Mouse (Mus musculus) embryonic facial prominence, embryonic 14.5 days (tissue): ENCODE measurements around the gene Lhx8. TPM values are rescaled to one million over a fixed set of nuclear protein-coding genes. Genes with fewer than 3 reads are reported as not detected.

ENCODE experiments used
- ATAC-seq: fragments of 200-750 bp; cut with Nextera tagmentation; 2 replicates; pipeline ENCODE4 v1.8.0; 2017; ENCODE audit warnings: low read depth, moderate number of reproducible peaks, moderate TSS enrichment
- DNase-seq: peaks from one replicate; pipeline ENCODE4 v3.0.0-alpha.2; 2015; ENCODE audit warnings: low spot score
- H3K27ac ChIP-seq: fragments of 300-500 bp; sonication (generic); replicated peaks from 2 replicates; pipeline ENCODE4 v1.5.1; 2014; ENCODE audit warnings: low read depth, mild to moderate bottlenecking, low read length, moderate library complexity
- H3K27me3 ChIP-seq: fragments of 300-500 bp; sonication (generic); replicated peaks from 2 replicates; pipeline ENCODE4 v1.6.1; 2014; ENCODE audit warnings: low read length; ENCODE audit not compliant: control insufficient read depth, insufficient read depth
- H3K36me3 ChIP-seq: fragments of 300-500 bp; sonication (generic); 2 replicates; pipeline ENCODE4 v1.6.1; 2014; ENCODE audit warnings: low read length, mixed read lengths; ENCODE audit not compliant: control insufficient read depth, insufficient read depth
- H3K4me1 ChIP-seq: fragments of 300-500 bp; sonication (generic); 2 replicates; pipeline ENCODE4 v1.6.1; 2014; ENCODE audit warnings: antibody characterized with exemption, low read length; ENCODE audit not compliant: control insufficient read depth, insufficient read depth
- H3K4me2 ChIP-seq: fragments of 300-500 bp; sonication (generic); 2 replicates; pipeline ENCODE4 v1.6.1; 2014; ENCODE audit warnings: low read depth, mild to moderate bottlenecking, low read length, moderate library complexity, mixed read lengths
- H3K4me3 ChIP-seq: fragments of 300-500 bp; sonication (generic); 2 replicates; pipeline ENCODE4 v1.5.1; 2014; ENCODE audit warnings: low read depth, mild to moderate bottlenecking, low read length
- H3K9ac ChIP-seq: fragments of 300-500 bp; sonication (generic); 2 replicates; pipeline ENCODE4 v1.6.1; 2014; ENCODE audit warnings: low read depth, mild to moderate bottlenecking, low read length, moderate library complexity, mixed read lengths
- H3K9me3 ChIP-seq: fragments of 300-500 bp; sonication (generic); 2 replicates; pipeline ENCODE4 v1.6.1; 2016; ENCODE audit warnings: low read length; ENCODE audit not compliant: control insufficient read depth
- WGBS: fragments of 180-500 bp; shearing (Covaris S2); extraction: QIAGEN DNeasy Blood & Tissue Kit; methylation state at CpG from one replicate; pipeline ENCODE4 v1.1.7; 2014; 5-methylcytosine and 5-hydroxymethylcytosine counted together
- polyA plus RNA-seq: library from polyadenylated mRNA; unstranded; fragments of >200 nt; fragmentation: Nextera tagmentation; extraction: Ambion mirVana; gene quantifications from 2 replicates; pipeline ENCODE4 v1.2.1, GENCODE M21; 2014

The Lhx8 gene
- polyA plus RNA-seq, 1 experiment from 2014 or later, result 12.0 TPM

GRCm38 (mm10) chr3:154339649-154340260, 9.3 kb upstream of the Lhx8 start:
- Histone ChIP-seq H3K4me3 (no peak overlapping the region; the same call in 1 of the 2 replicates), H3K4me1 (peaks cover 5% of the 10 kb centered on the region; the same call in 1 of the 2 replicates), H3K27ac (no peak overlapping the region), H3K9ac (no peak overlapping the region), H3K36me3 (no peaks in the 10 kb centered on the region), H3K9me3 (no peaks in the 10 kb centered on the region), H3K27me3 (peaks cover 25% of the 10 kb centered on the region), H3K4me2 (peak overlapping the region; percentile 43)
- WGBS, result 54% methylated on average over 17 of the region's 17 CpGs
- no peak for DNase-seq
- no peak for ATAC-seq

- Histone ChIP-seq H3K9me3 (no peaks in the 10 kb centered on the region), H3K4me3 (peak overlapping the region; percentile 59), H3K4me1 (peaks cover 3% of the 10 kb centered on the region; the same call in 1 of the 2 replicates), H3K36me3 (no peaks in the 10 kb centered on the region), H3K4me2 (peak overlapping the region; percentile 70), H3K27me3 (peaks cover 69% of the 10 kb centered on the region), H3K27ac (peak overlapping the region; percentile 91; the same call in 1 of the 2 replicates), H3K9ac (peak overlapping the region; percentile 85)
- no peak for ATAC-seq
- no peak for DNase-seq
- WGBS, result 4% methylated on average over 10 of the region's 10 CpGs
Measured at GRCm38 (mm10) chr3:154334806-154335205, 4.3 kb upstream of the Lhx8 start.

DNA sequence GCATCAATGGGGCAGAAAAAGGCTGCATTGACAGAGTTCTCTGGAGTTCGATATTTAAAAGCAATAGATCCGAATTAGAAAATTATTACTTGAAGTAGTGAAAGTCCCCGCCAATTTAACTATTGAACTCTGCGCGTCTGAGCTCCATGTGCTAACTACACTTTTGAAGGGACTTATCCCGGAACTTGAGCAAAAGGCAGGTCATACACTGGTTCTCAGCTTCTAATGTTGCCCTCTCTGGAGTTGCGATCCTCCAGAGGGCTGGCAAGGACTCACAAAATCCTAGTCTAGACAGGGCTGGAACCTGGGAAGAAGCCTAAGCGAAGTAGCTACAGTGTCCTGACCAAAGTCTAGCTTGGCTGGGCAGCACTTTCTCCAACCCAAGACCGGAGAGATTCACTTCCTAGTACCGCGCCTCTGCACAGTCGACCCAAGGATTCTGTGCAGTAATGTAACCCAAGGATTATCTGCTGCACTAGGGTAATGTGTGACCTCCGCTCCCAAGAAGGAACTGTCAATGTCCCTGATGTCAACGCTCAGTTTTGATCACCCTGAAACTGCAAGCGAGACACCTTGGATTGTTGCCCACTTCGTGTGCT, 3.0 kb upstream of the Lhx8 start:
- Histone ChIP-seq H3K9ac (peak overlapping the region; percentile 85), H3K4me2 (peak overlapping the region; percentile 70)
- no peak for DNase-seq

DNA sequence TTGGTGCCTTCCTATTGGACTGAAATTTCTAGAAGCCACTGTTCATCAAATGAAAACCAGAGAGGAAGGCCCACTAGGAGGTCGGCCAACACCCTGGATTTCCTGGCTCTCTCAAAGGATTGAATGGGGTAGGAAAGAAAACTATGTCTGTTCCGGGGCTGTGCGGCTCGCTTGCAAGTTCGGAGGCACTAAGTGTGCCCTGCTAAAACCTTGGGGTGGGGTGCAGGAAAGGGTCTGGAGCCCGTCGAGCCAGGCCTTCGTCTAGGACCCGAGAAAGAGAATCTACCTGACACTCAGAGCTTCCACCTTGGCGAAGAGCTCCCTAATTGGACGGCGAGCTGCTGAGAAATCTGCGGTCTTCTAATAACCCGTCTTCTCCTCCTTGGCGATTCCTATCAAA, 2.5 kb upstream of the Lhx8 start:
- peaks cover 82% of the 10 kb centered on the region for H3K27me3 ChIP-seq
- peak overlapping the region; percentile 70 for H3K4me2 ChIP-seq
- peak overlapping the region; percentile 85 for H3K9ac ChIP-seq
- 6% methylated on average over 15 of the region's 15 CpGs for WGBS
- no peaks in the 10 kb centered on the region for H3K9me3 ChIP-seq
- ATAC-seq, result no peak
- no peaks in the 10 kb centered on the region for H3K36me3 ChIP-seq
- H3K4me1 ChIP-seq, result no peaks in the 10 kb centered on the region
- H3K4me3 ChIP-seq, result peak overlapping the region; percentile 59
- DNase-seq, result no peak
- H3K27ac ChIP-seq, result peak overlapping the region; percentile 91

More for the DNA sequence above, 3.0 kb upstream of the Lhx8 start:
- H3K27ac ChIP-seq, result peak overlapping the region; percentile 91
- WGBS, result 5% methylated on average over 16 of the region's 16 CpGs
- no peaks in the 10 kb centered on the region for H3K36me3 ChIP-seq
- no peaks in the 10 kb centered on the region for H3K4me1 ChIP-seq
- no peaks in the 10 kb centered on the region for H3K9me3 ChIP-seq
- H3K4me3 ChIP-seq, result peak overlapping the region; percentile 59
- H3K27me3 ChIP-seq, result peaks cover 78% of the 10 kb centered on the region
- ATAC-seq, result no peak

- no peaks in the 10 kb centered on the region for H3K36me3 ChIP-seq
- no peaks in the 10 kb centered on the region for H3K4me1 ChIP-seq
- peaks cover 85% of the 10 kb centered on the region for H3K27me3 ChIP-seq
- no peak for ATAC-seq
- peak overlapping the region; percentile 91 for H3K27ac ChIP-seq
- H3K4me3 ChIP-seq, result peak overlapping the region; percentile 59
- H3K9me3 ChIP-seq, result no peaks in the 10 kb centered on the region
- H3K9ac ChIP-seq, result peak overlapping the region; percentile 85
- DNase-seq, result no peak
- H3K4me2 ChIP-seq, result peak overlapping the region; percentile 70
- 3% methylated on average over 20 of the region's 20 CpGs for WGBS
Measured at GRCm38 (mm10) chr3:154332213-154332530, 1.7 kb upstream of the Lhx8 start.

DNA sequence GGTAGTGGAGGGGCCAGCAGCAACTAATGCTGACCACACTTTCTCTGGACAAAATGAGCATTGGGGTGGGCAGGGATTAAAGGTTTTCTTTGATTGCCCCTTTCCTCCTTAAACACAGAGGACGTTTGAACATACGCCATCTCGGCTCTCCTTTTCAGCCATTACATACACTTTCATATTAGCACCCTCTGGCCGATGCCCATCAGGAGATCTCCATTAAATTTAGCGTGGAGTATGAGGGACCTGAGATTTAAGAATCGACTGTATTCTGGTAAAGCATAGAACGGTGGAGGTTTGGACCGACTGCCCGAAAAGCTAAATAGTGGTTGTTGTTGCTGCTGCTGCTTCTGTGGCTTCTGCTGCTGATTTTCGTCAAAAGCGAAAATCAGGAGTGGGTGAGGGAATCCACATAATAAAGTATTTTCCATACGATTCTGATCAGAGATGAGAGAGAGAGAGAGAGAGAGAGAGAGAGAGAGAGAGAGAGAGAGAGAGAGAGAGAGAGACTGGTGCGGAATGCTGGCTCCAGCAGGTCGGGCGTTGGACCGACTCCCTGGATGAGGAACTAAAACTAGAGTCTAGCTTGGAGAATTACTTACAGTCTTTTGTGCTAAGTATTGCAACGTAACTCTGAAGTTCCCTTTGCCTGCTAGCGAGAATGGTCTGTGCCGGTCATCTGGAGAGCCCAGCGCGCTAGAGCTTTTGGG, 1.2 kb upstream of the Lhx8 start:
- Histone ChIP-seq H3K36me3 (no peaks in the 10 kb centered on the region), H3K27ac (peak overlapping the region; percentile 91), H3K4me2 (peak overlapping the region; percentile 70), H3K4me1 (no peaks in the 10 kb centered on the region), H3K4me3 (peak overlapping the region; percentile 59), H3K9ac (peak overlapping the region; percentile 85), H3K27me3 (peaks cover 86% of the 10 kb centered on the region), H3K9me3 (no peaks in the 10 kb centered on the region)
- ATAC-seq (0 out of 2 replicates have a peak, but pooled peaks have one; percentile 2), DNase-seq (no peak)
- under 1% methylated on average over 21 of the region's 21 CpGs for WGBS

GRCm38 (mm10) chr3:154331003-154331340, 513 bp upstream of the Lhx8 start:
- DNase-seq (no peak), ATAC-seq (no peak)
- Histone ChIP-seq H3K27me3 (peaks cover 91% of the 10 kb centered on the region), H3K9ac (peak overlapping the region; percentile 85), H3K9me3 (no peaks in the 10 kb centered on the region), H3K27ac (peak overlapping the region; percentile 91), H3K4me3 (peak overlapping the region; percentile 59), H3K4me1 (no peaks in the 10 kb centered on the region), H3K36me3 (no peaks in the 10 kb centered on the region), H3K4me2 (peak overlapping the region; percentile 70)
- WGBS, result 2% methylated on average over 10 of the region's 10 CpGs

DNA sequence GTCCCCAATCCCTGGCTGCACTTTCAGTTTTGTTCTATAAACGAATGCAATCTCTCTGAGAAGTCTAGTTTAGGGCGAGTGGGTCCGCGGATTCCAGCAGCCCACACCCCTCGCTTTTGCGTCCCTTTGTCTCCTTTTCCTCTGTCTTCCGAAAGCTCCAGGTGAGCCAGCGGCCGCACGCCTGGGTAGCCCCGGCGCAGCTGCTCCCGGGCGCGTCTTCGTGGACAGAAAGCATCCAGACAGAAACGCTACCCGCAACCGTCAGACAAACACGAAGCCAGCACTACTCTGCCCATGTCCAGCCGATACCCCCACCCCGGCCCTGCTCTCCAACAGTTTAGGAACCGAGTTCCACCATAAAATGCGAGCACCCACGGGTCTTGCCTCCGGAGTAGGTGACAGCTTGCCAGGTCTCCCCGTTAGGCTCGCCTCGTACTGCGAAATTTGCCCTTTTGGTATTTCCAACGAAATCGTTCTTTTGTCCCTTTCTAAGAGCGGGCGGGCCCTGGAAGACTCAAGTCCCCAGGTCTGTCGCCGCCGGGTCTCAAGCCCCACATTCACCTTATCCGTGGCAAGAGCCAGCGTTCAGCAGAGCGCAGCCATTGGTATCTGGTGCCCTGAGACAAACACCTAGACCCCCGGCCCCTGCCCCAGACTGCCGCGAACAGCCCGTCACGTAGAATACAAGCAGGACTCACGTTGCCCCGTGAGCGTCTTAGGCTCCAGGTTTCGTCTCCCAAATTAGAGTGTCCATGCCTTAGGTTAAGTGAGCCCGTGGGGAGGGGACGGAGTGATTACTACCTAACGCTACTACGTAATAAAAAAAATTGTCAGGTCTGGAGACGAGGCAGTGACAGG, 907 bp downstream of the Lhx8 start:
- H3K9me3 ChIP-seq, result no peaks in the 10 kb centered on the region
- WGBS, result under 1% methylated on average over 52 of the region's 54 CpGs
- ATAC-seq (no peak), DNase-seq (no peak)
- no peaks in the 10 kb centered on the region for H3K36me3 ChIP-seq
- no peaks in the 10 kb centered on the region for H3K4me1 ChIP-seq
- H3K9ac ChIP-seq, result peak overlapping the region; percentile 85
- peak overlapping the region; percentile 70 for H3K4me2 ChIP-seq
- peak overlapping the region; percentile 59 for H3K4me3 ChIP-seq
- peak overlapping the region; percentile 91 for H3K27ac ChIP-seq
- H3K27me3 ChIP-seq, result peaks cover 89% of the 10 kb centered on the region
